10 mouse cellular contexts compared by ENCODE assay signal in genomic region chr19:41973891-41974794, GRCm38 (mm10). TPM values are rescaled to one million over a fixed set of nuclear protein-coding genes. Genes with fewer than 3 reads are reported as not detected.
DNase-seq lines count a peak whose midpoint lies in the region; ATAC-seq and TF ChIP-seq lines count a peak whose summit lies in the region.
"Had no signal": no experiment of that assay in that cellular context is flagged by ENCODE, and none has a peak within 500 bp of the region (broad histone marks: within the 10 kb centered on the region; RNA-seq: fewer than 3 reads in every experiment).

No protein-coding gene starts in this region.

- no peak overlapping the region for H3K4me2 ChIP-seq in limb, embryonic 14.5 days (replicated peaks; ENCODE audit: low read depth, low read length, severe bottlenecking)
- no peak overlapping the region for H3K4me2 ChIP-seq in embryonic facial prominence, embryonic 13.5 days
- peak overlapping the region; percentile 1; the same call in 1 of the 2 replicates for H3K4me2 ChIP-seq in neural tube, embryonic 13.5 days

- H3K9me3 ChIP-seq in limb, embryonic 14.5 days (ENCODE audit: control insufficient read depth, low read length) = no peaks in the 10 kb centered on the region
- H3K9me3 ChIP-seq in limb, embryonic 10.5 days (replicated peaks) = no peaks in the 10 kb centered on the region
- H3K9me3 ChIP-seq in embryonic facial prominence, embryonic 13.5 days = no peaks in the 10 kb centered on the region
- no peaks in the 10 kb centered on the region for H3K9me3 ChIP-seq in neural tube, embryonic 13.5 days

- peak; percentile 6 for DNase-seq in limb, embryonic 14.5 days (ENCODE audit: low spot score)
- DNase-seq in limb, embryonic 10.5 days (ENCODE audit: low spot score) = no peak
- peak; percentile 28 to 61 for DNase-seq in frontal cortex, postnatal 36 days (ENCODE audit: low spot score in 2 of 2)
- DNase-seq in urinary bladder, postnatal 10 days (ENCODE audit: low spot score) = no peak
- no peak for DNase-seq in ovary, postnatal 36 days (ENCODE audit: low spot score)
- no peak for DNase-seq in heart, adult 9 months (ENCODE audit: low spot score in 2 of 2)
- DNase-seq: cerebellum, postnatal 36 days; kidney, postnatal 25 days had no signal

- 63% methylated on average over 13 of the region's 13 CpGs for WGBS in limb, embryonic 14.5 days
- WGBS in limb, embryonic 10.5 days = 74% methylated on average over 13 of the region's 13 CpGs
- WGBS in embryonic facial prominence, embryonic 13.5 days = 54% methylated on average over 13 of the region's 13 CpGs
- 45% methylated on average over 13 of the region's 13 CpGs for WGBS in neural tube, embryonic 13.5 days

- H3K36me3 ChIP-seq in limb, embryonic 14.5 days (ENCODE audit: control insufficient read depth, insufficient read depth, low read length) = peaks cover 5% of the 10 kb centered on the region
- peaks cover 29% of the 10 kb centered on the region for H3K36me3 ChIP-seq in limb, embryonic 10.5 days
- H3K36me3 ChIP-seq in embryonic facial prominence, embryonic 13.5 days = peaks cover 5% of the 10 kb centered on the region
- 0 out of 2 replicates have a peak, but pooled peaks cover 3% of the 10 kb centered on the region for H3K36me3 ChIP-seq in neural tube, embryonic 13.5 days

- no peak overlapping the region for H3K27ac ChIP-seq in limb, embryonic 14.5 days (replicated peaks; ENCODE audit: low read depth, low read length)
- no peak overlapping the region for H3K27ac ChIP-seq in limb, embryonic 10.5 days
- H3K27ac ChIP-seq in embryonic facial prominence, embryonic 13.5 days = peak overlapping the region; percentile 63
- peak overlapping the region; percentile 83 for H3K27ac ChIP-seq in neural tube, embryonic 13.5 days (replicated peaks)

- ATAC-seq in limb, embryonic 14.5 days (ENCODE audit: low FRiP score, low read depth) = no peak
- ATAC-seq in embryonic facial prominence, embryonic 13.5 days (ENCODE audit: insufficient number of reproducible peaks, insufficient read depth, low FRiP score, low TSS enrichment, low read depth) = no peak; the same call in 1 of the 2 replicates
- ATAC-seq in neural tube, embryonic 13.5 days (ENCODE audit: low read depth) = peak; percentile 84

- H3K9ac ChIP-seq in limb, embryonic 14.5 days (ENCODE audit: low read depth, low read length, severe bottlenecking) = no peak overlapping the region
- H3K9ac ChIP-seq in embryonic facial prominence, embryonic 13.5 days = no peak overlapping the region
- no peak overlapping the region for H3K9ac ChIP-seq in neural tube, embryonic 13.5 days

- H3K27me3 ChIP-seq in limb, embryonic 14.5 days (ENCODE audit: control insufficient read depth, insufficient read depth, low read length) = no peaks in the 10 kb centered on the region
- H3K27me3 ChIP-seq in limb, embryonic 10.5 days (ENCODE audit: low read depth, poor library complexity, severe bottlenecking) = no peaks in the 10 kb centered on the region
- H3K27me3 ChIP-seq in embryonic facial prominence, embryonic 13.5 days = no peaks in the 10 kb centered on the region
- H3K27me3 ChIP-seq in neural tube, embryonic 13.5 days = no peaks in the 10 kb centered on the region

- no peak for TF ChIP-seq POLR2A in limb, embryonic 14.5 days (IDR thresholded peaks at IDR 0.05; ENCODE audit: borderline replicate concordance, extremely low read depth, insufficient read depth, insufficient read length)

- H3K4me1 ChIP-seq in limb, embryonic 14.5 days (ENCODE audit: control insufficient read depth, insufficient read depth, low read length) = peaks cover 22% of the 10 kb centered on the region; the same call in 1 of the 2 replicates
- H3K4me1 ChIP-seq in limb, embryonic 10.5 days = peaks cover 20% of the 10 kb centered on the region
- peaks cover 41% of the 10 kb centered on the region for H3K4me1 ChIP-seq in embryonic facial prominence, embryonic 13.5 days
- peaks cover 43% of the 10 kb centered on the region for H3K4me1 ChIP-seq in neural tube, embryonic 13.5 days (replicated peaks)

- H3K4me3 ChIP-seq in limb, embryonic 14.5 days (replicated peaks; ENCODE audit: low read length) = no peak overlapping the region
- H3K4me3 ChIP-seq in limb, embryonic 10.5 days = no peak overlapping the region
- H3K4me3 ChIP-seq in embryonic facial prominence, embryonic 13.5 days = no peak overlapping the region
- no peak overlapping the region for H3K4me3 ChIP-seq in neural tube, embryonic 13.5 days

RNA-seq across cellular contexts. Expression of gene Mms19, which starts 6.8 kb away (rescaled TPM):
- polyA plus RNA-seq in limb, embryonic 14.5 days (2012; rRNA removed) = 83.7 and 102 TPM in 2 replicates
- polyA plus RNA-seq in limb, embryonic 14.5 days (2014; fragmentation: Nextera tagmentation; extraction: Ambion mirVana) = 30.0 and 36.1 TPM in 2 replicates
- polyA plus RNA-seq in limb, embryonic 10.5 days (2016; fragmentation: Nextera tagmentation; extraction: Ambion mirVana) = 39.9 and 52.5 TPM in 2 replicates
- 41.2 and 41.7 TPM in 2 replicates for polyA plus RNA-seq in embryonic facial prominence, embryonic 13.5 days (2015; fragmentation: Nextera tagmentation; extraction: Ambion mirVana)
- 32.8 and 37.1 TPM in 2 replicates for polyA plus RNA-seq in neural tube, embryonic 13.5 days (2015; fragmentation: Nextera tagmentation; extraction: Ambion mirVana)

RNA-seq across cellular contexts. Expression of gene Ubtd1, which starts 7.4 kb away (rescaled TPM):
- polyA plus RNA-seq in limb, embryonic 14.5 days (2012; rRNA removed) = 38.9 and 50.1 TPM in 2 replicates
- 19.4 and 19.7 TPM in 2 replicates for polyA plus RNA-seq in limb, embryonic 14.5 days (2014; fragmentation: Nextera tagmentation; extraction: Ambion mirVana)
- polyA plus RNA-seq in limb, embryonic 10.5 days (2016; fragmentation: Nextera tagmentation; extraction: Ambion mirVana) = 14.2 and 15.1 TPM in 2 replicates
- polyA plus RNA-seq in embryonic facial prominence, embryonic 13.5 days (2015; fragmentation: Nextera tagmentation; extraction: Ambion mirVana) = 23.0 and 23.5 TPM in 2 replicates
- 14.9 and 15.6 TPM in 2 replicates for polyA plus RNA-seq in neural tube, embryonic 13.5 days (2015; fragmentation: Nextera tagmentation; extraction: Ambion mirVana)

RNA-seq across cellular contexts. Expression of gene Zdhhc16, which starts 40.9 kb away (rescaled TPM):
- 114 and 146 TPM in 2 replicates for polyA plus RNA-seq in limb, embryonic 14.5 days (2012; rRNA removed)
- polyA plus RNA-seq in limb, embryonic 14.5 days (2014; fragmentation: Nextera tagmentation; extraction: Ambion mirVana) = 76.1 and 79.2 TPM in 2 replicates
- polyA plus RNA-seq in limb, embryonic 10.5 days (2016; fragmentation: Nextera tagmentation; extraction: Ambion mirVana) = 92.0 and 96.5 TPM in 2 replicates
- polyA plus RNA-seq in embryonic facial prominence, embryonic 13.5 days (2015; fragmentation: Nextera tagmentation; extraction: Ambion mirVana) = 91.2 and 97.3 TPM in 2 replicates
- 75.4 and 76.1 TPM in 2 replicates for polyA plus RNA-seq in neural tube, embryonic 13.5 days (2015; fragmentation: Nextera tagmentation; extraction: Ambion mirVana)

RNA-seq across cellular contexts. Expression of gene Exosc1, which starts 40.9 kb away (rescaled TPM):
- polyA plus RNA-seq in limb, embryonic 14.5 days (2012; rRNA removed) = 35.9 and 40.1 TPM in 2 replicates
- 74.9 and 76.1 TPM in 2 replicates for polyA plus RNA-seq in limb, embryonic 14.5 days (2014; fragmentation: Nextera tagmentation; extraction: Ambion mirVana)
- polyA plus RNA-seq in limb, embryonic 10.5 days (2016; fragmentation: Nextera tagmentation; extraction: Ambion mirVana) = 91.7 and 102 TPM in 2 replicates
- 88.2 and 90.2 TPM in 2 replicates for polyA plus RNA-seq in embryonic facial prominence, embryonic 13.5 days (2015; fragmentation: Nextera tagmentation; extraction: Ambion mirVana)
- polyA plus RNA-seq in neural tube, embryonic 13.5 days (2015; fragmentation: Nextera tagmentation; extraction: Ambion mirVana) = 64.4 and 69.4 TPM in 2 replicates

Comparison
In these comparisons a context has a peak if more than half of its experiments do, and no peak if none do; other contexts are left out.
1. DNase-seq: peak in limb, embryonic 14.5 days (single experiment) and frontal cortex, postnatal 36 days (2 of 2); none in limb, embryonic 10.5 days (single experiment), urinary bladder, postnatal 10 days (single experiment), ovary, postnatal 36 days (single experiment) and heart, adult 9 months (0 of 2).
2. H3K27ac ChIP-seq: peak in embryonic facial prominence, embryonic 13.5 days (single experiment) and neural tube, embryonic 13.5 days (single experiment); none in limb, embryonic 14.5 days (single experiment) and limb, embryonic 10.5 days (single experiment).